Mouse (Mus musculus) liver, postnatal 0 days (tissue): Measurements from ENCODE around the gene Dst.

Source experiments
- CTCF ChIP-seq: sonication (generic); IDR thresholded peaks from 2 replicates; pipeline ENCODE4 v1.5.1; 2016; ENCODE audit warnings: antibody characterized with exemption, low read depth
- EP300 ChIP-seq: IDR thresholded peaks from 2 replicates; pipeline ENCODE4 v1.6.1; 2016; ENCODE audit warnings: antibody characterized with exemption, low read depth, mild to moderate bottlenecking

GRCm38 (mm10) chr1:34310532-34311250 is 402.7 kb downstream of the Dst start:
- no peak for TF ChIP-seq CTCF
- TF ChIP-seq EP300, result no peak
